Mouse (Mus musculus) monocyte, adult 2 months (primary cell): ENCODE data around the gene Ces1a.
A peak's percentile ranks its signal among the peaks of the same experiment; 100 is the strongest.

Experiments
- DNase-seq, 2 experiments: peaks; one replicate each; pipeline ENCODE4 v3.0.0; 2022; ENCODE audit warnings: low spot score in 2 of 2, low read depth in 1 of 2

The Ces1a gene

GRCm38 (mm10) chr8:93048092-93048491 lies at the start of gene Ces1a:
Gene Ces1a, minus strand, starts transcription at chr8:93048192.
- no peak for DNase-seq

DNA sequence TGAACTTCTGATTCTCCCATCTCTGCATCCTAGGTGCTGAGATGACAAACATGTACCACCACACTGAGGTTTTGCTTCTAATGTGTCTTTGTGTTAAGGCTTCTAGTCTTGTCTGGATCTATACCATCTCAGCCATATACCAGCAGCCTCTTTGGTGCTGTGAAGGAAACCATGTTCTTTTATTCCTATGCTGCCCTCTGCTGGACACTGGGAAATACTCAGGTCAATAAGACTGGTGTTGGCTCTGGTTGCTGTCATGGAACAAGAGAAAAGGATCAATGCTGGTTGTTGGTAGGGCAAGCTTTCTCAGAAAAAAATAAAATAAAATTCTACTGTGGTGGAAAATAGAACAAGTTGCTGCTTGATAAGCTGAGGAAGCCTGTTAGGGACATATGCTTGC lies 47.4 kb upstream of the Ces1a start:
- DNase-seq = no peak

- no peak for DNase-seq
These were observed 43.3 kb upstream of the Ces1a start for GRCm38 (mm10) chr8:93091324-93091723.

GRCm38 (mm10) chr8:93088686-93089122 lies 40.7 kb upstream of the Ces1a start:
- no peak for DNase-seq

DNA sequence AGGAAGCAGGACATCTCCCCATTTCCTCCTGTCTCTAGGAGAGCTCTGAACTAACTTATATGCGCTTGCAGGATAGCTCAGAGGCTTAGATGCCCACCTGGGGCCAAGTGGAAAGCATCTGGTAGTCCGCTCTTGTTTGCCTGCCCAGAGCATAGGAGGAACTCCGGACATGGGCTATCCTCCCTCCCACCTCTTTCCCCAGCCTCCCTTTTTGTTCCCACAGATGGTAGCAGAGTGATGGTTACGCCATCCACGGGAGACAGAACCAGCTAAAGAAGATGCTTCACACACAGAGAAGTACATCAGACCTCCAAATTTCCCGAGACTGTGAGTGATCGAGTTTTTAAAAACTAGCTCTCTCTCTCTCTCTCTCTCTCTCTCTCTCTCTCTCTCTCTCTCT lies 40.2 kb upstream of the Ces1a start:
- DNase-seq = no peak

- DNase-seq = no peak
These were observed 31.9 kb upstream of the Ces1a start, which contains the start of gene Ces1b for GRCm38 (mm10) chr8:93079887-93080286. Gene Ces1b, minus strand, starts transcription at chr8:93080017.

- no peak for DNase-seq
These were observed 27.3 kb upstream of the Ces1a start for GRCm38 (mm10) chr8:93075251-93075650.

DNA sequence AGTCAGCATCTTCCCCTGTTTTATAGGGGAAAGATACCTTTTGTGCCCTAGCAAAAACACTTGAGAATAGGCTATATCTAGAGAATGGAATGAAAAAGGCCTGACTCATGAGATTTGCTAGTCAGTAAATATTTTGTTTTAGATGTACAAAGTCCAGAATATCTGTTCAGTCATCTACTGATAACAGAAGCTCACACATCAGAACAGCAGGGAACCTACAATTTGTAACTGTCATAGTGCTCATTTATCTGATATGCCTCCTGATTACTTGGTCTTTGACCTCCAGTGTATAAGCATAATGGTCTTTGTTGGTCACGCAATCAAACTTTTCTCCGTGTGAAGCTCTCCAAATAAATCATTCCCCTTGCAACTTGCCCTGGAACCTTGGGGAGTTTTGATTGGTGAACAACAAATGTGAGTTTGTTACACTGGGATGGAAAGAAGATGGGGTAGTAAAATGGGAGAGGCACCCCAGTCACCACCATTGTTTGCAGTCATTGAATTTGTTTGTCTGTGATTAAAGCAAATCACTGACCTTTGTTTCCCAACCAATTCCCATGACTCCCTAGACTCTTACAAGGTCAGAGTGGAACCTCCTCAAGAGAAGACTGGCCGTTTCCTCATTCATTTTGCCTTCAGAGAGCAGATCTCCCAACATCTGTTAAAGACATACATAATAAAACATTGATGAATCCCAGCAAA lies 15.6 kb upstream of the Ces1a start:
- no peak for DNase-seq

DNA sequence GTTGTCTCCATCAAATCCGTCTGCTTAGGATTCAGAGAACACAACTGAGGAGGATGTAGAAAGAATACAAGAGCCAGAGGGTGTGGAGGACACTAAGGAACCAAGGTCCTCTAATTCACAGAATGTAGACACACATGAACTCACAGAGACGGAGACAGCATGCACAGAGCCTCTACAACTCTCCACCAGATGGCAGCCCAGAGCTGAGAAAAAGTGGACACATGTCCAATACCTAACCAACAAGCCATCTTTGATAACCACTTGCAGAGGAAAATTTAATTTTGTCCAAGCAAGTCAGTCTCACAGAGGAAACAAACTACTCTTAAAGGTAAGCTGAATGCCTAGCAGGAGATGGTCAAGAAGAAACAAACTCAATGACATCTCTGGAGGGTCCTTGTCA lies 11.2 kb upstream of the Ces1a start:
- DNase-seq = no peak

- DNase-seq = no peak
These were observed 7.2 kb upstream of the Ces1a start for GRCm38 (mm10) chr8:93055238-93055637.

DNA sequence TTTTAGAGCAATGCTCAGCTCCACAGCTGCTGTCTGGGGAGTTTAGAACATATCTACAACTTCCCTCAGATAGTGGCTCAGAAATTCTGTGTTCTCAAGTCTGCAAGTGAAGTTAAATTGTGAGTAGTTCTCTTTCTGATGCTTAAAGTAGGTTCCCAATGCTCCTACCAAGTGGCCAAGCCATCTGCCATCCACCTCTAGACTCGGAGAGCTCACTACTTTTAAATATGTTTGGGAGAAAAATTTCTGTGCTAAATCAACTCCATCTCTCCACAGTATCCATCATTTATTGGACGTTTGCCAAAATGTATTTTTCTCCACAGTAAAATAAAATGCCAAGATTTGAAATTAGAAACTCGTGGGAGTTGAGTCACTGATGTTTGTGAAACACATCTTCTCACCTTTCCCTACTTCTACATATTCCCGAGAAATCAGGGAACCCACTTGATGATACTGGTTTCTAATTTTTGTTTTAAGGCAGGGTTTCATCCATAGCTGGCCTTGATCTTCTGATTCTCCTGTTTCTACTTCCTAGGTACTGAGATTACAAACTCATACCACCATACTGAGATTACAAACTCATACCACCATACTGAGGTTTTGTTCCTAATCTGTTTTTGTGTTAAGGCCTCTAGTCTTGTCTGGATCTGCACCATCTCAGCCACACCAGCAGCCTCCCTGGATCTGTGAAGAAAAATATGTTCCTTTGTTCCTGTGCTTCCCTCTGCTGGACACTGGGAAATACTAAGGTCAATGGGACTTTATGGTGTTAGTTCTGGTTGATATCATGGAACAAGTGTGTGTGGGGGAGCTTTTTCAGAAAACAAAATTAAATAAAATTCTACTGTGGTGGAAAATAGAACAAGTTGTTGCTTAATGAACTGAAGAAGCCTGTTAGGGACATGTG lies 771 bp upstream of the Ces1a start:
- DNase-seq = no peak

- DNase-seq = no peak
These were observed 4.9 kb downstream of the Ces1a start for GRCm38 (mm10) chr8:93043083-93043482.

- DNase-seq = no peak
These were observed 7.0 kb downstream of the Ces1a start for GRCm38 (mm10) chr8:93040776-93041567.

DNA sequence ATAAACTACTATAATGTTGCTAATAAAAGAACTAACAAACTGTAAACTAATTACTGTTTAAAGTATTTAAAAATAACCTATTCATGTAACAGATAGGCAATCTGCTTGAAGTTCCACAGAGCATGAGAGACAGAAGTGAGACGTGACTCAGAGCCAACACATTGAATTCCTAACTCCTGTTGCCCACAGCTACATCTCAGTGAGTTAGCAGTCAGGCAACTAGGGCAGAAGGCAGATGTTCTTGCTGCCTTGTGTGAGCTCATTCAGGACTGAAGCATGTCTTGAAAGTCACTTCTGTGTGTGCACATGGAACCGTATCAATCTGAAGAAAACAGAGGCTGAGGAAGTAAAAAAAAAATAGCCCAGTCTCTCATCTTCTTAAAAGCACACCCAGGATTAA lies 7.7 kb downstream of the Ces1a start:
- DNase-seq = no peak

DNA sequence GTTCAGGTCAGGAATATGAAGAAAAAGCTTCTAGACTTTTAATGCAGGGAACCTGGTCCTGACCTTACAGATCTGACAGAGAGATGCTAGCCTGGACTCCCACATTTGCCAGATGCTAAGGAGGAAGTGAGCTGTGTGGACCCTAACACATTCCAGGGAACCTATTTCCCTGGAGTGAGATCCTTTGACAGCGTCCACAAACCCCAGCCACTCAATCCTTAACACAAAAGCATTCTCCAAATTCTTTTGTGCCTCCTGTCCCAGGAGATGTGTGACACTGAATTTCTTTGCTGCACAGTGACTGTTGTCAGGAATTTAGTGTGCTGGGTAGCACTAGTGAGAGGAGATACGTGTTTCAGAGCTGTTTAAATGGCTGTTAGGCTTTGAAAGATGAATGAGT lies 9.2 kb downstream of the Ces1a start:
- no peak for DNase-seq

DNA sequence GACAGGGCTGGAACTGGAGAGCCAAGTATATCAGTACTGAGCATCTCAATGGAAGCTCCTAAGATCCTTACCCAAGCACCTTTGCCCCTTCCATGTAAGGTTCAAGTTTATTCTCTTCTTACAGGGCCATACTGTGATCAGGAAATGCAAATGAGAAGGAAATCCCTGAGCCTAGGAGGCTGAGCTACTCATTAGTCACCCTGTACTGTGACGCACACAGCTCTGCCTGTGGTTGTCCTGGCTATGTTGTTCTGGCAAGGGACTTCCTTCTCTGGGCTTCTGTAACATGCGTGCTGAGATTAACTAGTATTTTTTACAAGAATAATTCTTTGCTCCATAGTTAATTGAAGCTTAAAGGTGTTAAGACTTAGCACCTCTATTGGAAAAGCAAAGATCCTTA lies 17.3 kb downstream of the Ces1a start:
- DNase-seq = no peak

GRCm38 (mm10) chr8:93021738-93022137 lies 26.3 kb downstream of the Ces1a start:
- no peak for DNase-seq

GRCm38 (mm10) chr8:93014300-93014699 lies 33.7 kb downstream of the Ces1a start:
- no peak for DNase-seq

GRCm38 (mm10) chr8:93012226-93012625 lies 35.8 kb downstream of the Ces1a start:
- DNase-seq = no peak

DNA sequence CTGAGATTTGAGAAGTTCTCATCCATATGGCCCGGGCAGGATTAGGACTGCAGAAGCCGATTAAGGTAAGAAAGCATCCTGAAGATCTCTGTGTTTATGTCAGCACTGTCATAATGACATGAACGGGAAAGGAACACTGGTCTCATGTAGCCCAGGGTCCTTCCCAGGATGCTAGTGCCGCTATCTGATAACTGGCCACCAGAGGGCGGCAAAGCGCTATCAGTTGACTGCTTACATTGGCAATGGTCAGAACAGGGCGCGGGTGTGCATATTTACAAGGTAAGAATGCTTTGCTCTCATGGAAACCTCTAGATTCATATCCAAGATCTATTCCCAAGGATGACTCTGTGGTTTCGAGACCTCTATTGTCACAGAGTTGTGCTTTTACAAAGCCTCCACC lies 36.6 kb downstream of the Ces1a start:
- DNase-seq = peak in 1 of 2 experiments; percentile 32

- DNase-seq = no peak
These were observed 37.7 kb downstream of the Ces1a start for GRCm38 (mm10) chr8:93010286-93010685.
